Mouse (Mus musculus): ENCODE measurements around the gene Ifngr2.

Ifngr2 gene

DNA sequence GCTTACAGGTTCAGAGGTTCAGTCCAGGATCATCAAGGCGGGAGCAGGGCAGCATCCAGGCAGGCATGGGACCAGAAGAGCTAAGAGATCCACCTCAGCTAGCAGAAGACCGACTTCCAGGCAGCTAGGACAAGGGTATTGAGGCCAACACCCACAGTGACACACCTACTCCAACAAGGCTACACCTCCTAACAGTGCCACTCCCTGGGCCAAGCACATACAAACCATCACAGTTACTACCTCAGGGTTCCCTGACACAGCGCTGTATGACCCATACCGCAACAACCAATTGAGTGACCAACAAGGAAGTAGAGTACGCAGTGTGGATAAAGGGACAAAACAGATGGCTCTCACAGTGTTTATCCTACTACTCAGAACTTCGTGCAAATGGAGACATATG, 10.5 kb upstream of the Ifngr2 start:
- DNase-seq (ENCODE audit: low spot score), result no peak

GRCm38 (mm10) chr16:91537065-91537464, 9.8 kb upstream of the Ifngr2 start:
- DNase-seq (ENCODE audit: low spot score), result no peak

GRCm38 (mm10) chr16:91538051-91538450, 8.8 kb upstream of the Ifngr2 start:
- DNase-seq (ENCODE audit: low spot score), result no peak

- no peak for DNase-seq (ENCODE audit: low spot score)
Observed at GRCm38 (mm10) chr16:91538513-91538912, 8.4 kb upstream of the Ifngr2 start.

GRCm38 (mm10) chr16:91541573-91542081, 5.2 kb upstream of the Ifngr2 start:
- no peak for DNase-seq (ENCODE audit: low spot score)

- DNase-seq (ENCODE audit: low spot score), result no peak
Observed at GRCm38 (mm10) chr16:91543619-91544018, 3.3 kb upstream of the Ifngr2 start.

- DNase-seq (ENCODE audit: low spot score), result no peak
Observed at GRCm38 (mm10) chr16:91545597-91546281, 1.1 kb upstream of the Ifngr2 start.

GRCm38 (mm10) chr16:91546391-91546835, 459 bp upstream of the Ifngr2 start:
- DNase-seq (ENCODE audit: low spot score), result no peak

GRCm38 (mm10) chr16:91547974-91548373, 1.1 kb downstream of the Ifngr2 start:
- DNase-seq (ENCODE audit: low spot score), result no peak

DNA sequence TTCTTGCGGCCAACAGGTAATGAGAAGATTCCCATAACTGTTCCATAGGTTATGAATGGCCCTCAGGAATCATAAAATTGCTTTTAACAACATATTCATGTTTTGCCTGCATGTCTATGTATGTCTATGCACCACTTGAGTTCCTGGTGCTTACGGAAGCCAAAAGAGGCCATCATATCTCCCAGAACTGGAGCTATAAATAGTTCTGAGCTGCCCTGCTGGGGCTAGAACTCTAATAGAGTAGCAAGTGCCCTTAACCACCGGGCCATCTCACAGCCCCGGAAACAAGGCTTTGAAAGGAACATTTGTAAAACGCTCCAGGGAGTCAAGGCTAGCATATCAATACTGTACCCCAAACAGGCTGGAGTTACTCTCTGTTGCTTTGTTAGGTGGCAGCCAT, 1.7 kb downstream of the Ifngr2 start:
- DNase-seq (ENCODE audit: low spot score), result no peak

- DNase-seq (ENCODE audit: low spot score), result no peak
Observed at GRCm38 (mm10) chr16:91548996-91549395, 2.1 kb downstream of the Ifngr2 start.

- no peak for DNase-seq (ENCODE audit: low spot score)
Observed at GRCm38 (mm10) chr16:91549616-91550015, 2.7 kb downstream of the Ifngr2 start.

DNA sequence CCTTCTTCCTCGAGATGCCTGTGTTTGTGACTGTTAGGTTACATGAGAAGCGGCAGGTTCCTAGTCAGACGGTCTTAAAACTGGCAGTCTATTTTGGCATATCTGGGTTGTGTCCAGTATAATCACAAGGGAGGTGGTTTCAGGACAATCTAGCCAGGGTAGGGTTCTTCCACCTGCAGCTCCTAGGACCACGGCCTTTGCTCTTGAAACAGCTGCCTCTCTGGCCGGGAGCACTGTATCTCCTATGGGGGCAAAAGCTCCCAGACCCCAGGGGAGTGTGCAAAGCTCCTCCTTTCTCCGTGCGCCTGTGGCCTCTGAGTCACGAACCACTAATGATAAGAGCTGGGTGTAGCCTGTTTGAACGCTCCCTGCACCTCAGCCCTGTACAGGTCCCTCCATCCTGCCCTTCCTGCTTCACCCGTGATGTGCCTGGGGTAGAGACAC, 4.2 kb downstream of the Ifngr2 start:
- DNase-seq (ENCODE audit: low spot score), result no peak

- no peak for DNase-seq (ENCODE audit: low spot score)
Observed at GRCm38 (mm10) chr16:91552072-91552471, 5.2 kb downstream of the Ifngr2 start.

- no peak for DNase-seq (ENCODE audit: low spot score)
Observed at GRCm38 (mm10) chr16:91553625-91554024, 6.8 kb downstream of the Ifngr2 start.

- DNase-seq (ENCODE audit: low spot score), result no peak
Observed at GRCm38 (mm10) chr16:91555017-91555605, 8.2 kb downstream of the Ifngr2 start.

DNA sequence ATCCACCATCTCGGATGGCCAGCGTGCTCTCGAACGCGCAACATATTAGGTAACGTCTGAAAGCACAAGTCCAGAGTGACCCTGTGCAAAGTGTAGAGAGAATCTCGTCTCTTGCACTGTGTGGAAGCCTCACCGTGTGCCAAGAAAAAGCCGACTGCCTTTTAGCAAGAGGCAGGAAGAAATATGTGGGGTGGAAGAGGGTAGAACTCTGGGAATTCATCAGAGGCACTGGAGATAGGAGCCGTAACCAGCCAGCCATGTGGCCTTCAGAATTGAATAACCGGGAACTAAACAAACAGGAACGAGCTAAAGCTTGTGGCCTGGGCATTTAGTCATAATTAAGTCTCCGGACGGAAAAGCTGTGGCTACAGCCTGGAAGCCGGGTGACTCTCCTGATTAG, 9.8 kb downstream of the Ifngr2 start:
- DNase-seq (ENCODE audit: low spot score), result no peak

- DNase-seq (ENCODE audit: low spot score), result no peak
Observed at GRCm38 (mm10) chr16:91557214-91557613, 10.3 kb downstream of the Ifngr2 start.

GRCm38 (mm10) chr16:91557693-91558092, 10.8 kb downstream of the Ifngr2 start:
- DNase-seq (ENCODE audit: low spot score), result no peak

GRCm38 (mm10) chr16:91561099-91561498, 14.2 kb downstream of the Ifngr2 start:
- DNase-seq (ENCODE audit: low spot score), result no peak

DNA sequence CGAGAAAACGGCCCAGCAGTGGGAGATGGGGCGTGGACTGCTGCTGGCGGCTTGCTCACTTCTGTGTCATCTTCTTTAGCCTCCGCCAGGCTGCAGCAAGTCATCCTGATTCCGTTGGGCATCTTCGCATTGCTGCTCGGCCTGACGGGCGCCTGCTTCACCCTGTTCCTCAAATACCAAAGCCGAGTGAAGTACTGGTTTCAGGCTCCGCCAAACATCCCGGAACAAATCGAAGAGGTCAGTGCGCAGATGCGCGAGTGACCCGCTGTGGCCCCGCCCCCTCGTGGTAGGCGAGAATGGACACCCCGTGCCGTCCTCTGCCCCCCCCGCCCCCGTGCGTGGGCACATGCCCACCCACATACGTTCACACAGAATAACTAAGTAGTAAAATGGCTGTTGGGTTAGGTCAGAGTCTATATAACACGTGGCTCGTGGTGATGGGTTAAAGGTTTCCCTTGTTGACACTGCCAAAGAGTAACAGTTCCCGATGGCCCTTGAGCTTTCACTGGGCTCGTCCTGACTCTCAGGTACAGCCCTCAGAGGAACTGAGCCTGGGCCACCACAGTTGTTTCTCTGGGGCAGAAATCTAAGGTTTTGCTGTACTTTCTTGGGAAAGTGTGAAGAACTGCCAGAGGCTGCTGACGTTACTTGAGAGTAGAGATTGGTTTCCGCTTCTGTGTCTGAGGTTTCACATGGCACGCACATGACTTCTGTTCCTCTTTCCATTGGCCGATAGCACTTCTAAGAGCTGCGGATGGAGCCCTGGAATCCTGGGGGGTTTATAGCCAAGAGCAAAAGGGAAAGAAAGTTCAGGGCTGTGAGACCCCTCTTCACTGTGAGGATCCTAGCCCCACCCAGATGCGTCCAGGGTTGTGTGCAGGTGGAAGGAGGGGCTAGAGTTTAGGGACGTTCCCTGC, 14.9 kb downstream of the Ifngr2 start:
- DNase-seq (ENCODE audit: low spot score), result no peak

DNA sequence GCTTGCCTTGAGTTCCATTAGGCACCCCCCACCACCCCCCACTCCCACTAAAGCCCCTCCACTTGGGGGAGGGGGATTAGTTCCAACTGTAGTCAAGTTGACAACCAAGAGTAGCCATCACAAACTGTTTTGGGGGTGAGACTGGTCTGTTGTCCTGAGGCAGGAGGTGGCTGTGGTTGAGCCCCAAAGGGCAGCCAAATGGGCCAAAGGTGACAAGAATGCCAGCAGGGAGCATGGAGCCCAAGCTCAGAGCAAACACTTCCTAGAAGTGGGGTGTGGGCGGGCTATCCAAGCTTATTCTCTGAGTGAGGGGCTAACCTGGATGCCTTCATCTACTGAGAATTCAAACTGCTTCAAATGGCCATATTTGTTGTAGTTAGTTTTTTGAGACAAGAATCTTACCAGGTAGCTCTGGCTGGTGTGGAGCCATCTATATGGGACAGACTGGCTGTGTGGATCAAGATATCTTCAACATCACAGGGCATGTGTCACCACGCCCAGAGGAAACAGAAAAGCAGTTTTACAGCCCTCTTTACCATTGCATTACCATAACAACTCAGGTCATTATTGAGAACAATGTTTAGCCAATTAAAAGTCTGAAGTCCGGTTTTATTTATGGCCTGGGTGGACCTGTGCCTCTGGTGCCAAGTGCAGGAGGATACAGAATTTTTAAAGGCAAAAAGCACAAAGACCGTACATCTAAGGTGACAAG, 17.9 kb downstream of the Ifngr2 start:
- DNase-seq (ENCODE audit: low spot score), result no peak

Data from urinary bladder, postnatal 10 days (tissue).